Mouse (Mus musculus): ENCODE results near the gene Igf1r. TPM values are rescaled to one million over a fixed set of nuclear protein-coding genes. Genes with fewer than 3 reads are reported as not detected.

Igf1r gene
- polyA plus RNA-seq, 1 experiment from 2014 or later, result 10.2 TPM

DNA sequence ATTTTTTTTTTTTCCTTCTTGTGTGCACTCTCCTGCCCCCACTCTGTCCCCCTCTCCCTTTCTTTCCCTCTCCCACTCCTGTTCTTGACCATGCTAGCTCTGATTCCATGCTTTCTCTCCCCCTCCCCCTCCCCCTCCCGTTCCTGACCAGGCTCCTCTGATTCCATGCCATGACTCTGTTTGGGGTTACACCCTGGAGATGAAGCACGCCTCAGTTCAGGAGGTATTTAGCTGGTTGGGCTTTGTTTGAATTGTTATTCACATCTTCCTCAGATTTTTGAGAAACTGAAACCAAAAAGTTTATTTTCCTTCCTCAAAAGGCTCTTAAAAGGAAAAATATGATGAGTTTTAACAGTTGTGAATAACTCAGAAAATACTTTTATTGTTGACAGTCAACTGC is 101.9 kb downstream of the Igf1r start:
- Histone ChIP-seq H3K27me3 (replicated peaks; ENCODE audit: control insufficient read depth, insufficient read depth, low read length) (no peaks in the 10 kb centered on the region), H3K4me1 (replicated peaks; ENCODE audit: control insufficient read depth, insufficient read depth, low read length) (peaks cover 6% of the 10 kb centered on the region; the same call in 1 of the 2 replicates), H3K4me2 (no peak overlapping the region), H3K4me3 (ENCODE audit: low read depth, low read length) (no peak overlapping the region), H3K9me3 (ENCODE audit: control insufficient read depth, low read length) (no peaks in the 10 kb centered on the region), H3K36me3 (ENCODE audit: control insufficient read depth, insufficient read depth, low read length) (no peaks in the 10 kb centered on the region), H3K9ac (ENCODE audit: low read depth, low read length) (no peak overlapping the region), H3K27ac (ENCODE audit: low read depth, low read length) (no peak overlapping the region)
- DNase-seq (ENCODE audit: low spot score) (no peak), ATAC-seq (replicated peaks; ENCODE audit: low FRiP score) (no peak)
- 56% methylated on average over 2 of the region's 2 CpGs for WGBS

DNA sequence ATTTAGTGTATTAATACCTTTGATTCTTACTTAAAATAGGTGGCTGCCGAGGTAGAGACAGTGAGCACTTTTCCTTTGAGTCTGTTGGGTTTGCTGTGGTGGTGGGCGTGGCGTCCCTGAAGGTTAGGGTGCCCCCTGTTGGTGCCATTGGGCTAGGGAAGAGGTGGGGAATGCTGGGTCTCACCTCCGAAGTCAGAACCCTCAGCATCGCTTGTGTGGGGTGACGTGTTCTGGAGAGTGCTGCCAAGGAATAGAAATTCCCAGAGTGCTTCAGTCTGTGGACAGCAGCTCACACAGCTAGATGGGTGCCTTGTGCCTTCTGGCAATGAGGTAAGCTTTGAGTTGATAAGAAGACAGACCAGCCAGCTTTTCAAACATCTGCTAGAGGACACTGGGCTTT is 102.3 kb downstream of the Igf1r start:
- Histone ChIP-seq H3K4me2 (no peak overlapping the region), H3K27me3 (replicated peaks; ENCODE audit: control insufficient read depth, insufficient read depth, low read length) (no peaks in the 10 kb centered on the region), H3K27ac (ENCODE audit: low read depth, low read length) (no peak overlapping the region), H3K36me3 (ENCODE audit: control insufficient read depth, insufficient read depth, low read length) (no peaks in the 10 kb centered on the region), H3K4me1 (replicated peaks; ENCODE audit: control insufficient read depth, insufficient read depth, low read length) (peaks cover 6% of the 10 kb centered on the region; the same call in 1 of the 2 replicates), H3K9me3 (ENCODE audit: control insufficient read depth, low read length) (no peaks in the 10 kb centered on the region), H3K9ac (ENCODE audit: low read depth, low read length) (no peak overlapping the region), H3K4me3 (ENCODE audit: low read depth, low read length) (no peak overlapping the region)
- DNase-seq (ENCODE audit: low spot score) (no peak), ATAC-seq (replicated peaks; ENCODE audit: low FRiP score) (no peak)
- 72% methylated on average over 6 of the region's 6 CpGs for WGBS

DNA sequence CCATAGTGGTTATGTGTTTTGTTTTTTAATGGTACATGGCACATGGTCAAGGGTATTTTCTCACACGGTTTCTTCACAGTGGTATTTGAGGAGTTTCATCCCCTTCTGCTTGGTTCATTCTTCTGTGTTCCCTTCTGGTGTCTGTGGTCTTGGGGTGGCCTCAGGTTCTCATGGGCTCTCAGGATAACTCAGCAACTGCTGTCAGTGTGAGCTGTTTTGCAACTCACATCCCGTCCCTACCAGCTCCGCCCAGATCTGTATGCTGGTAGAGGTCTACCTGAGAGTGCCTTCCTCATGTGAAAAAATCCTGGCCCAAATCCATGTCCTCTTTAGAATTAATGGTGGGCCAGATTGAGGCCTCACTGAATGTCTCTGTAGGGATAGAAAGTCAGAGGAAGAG is 104.4 kb downstream of the Igf1r start:
- WGBS, result 61% methylated on average over 3 of the region's 3 CpGs
- no peak overlapping the region for H3K4me3 ChIP-seq (ENCODE audit: low read depth, low read length)
- H3K27me3 ChIP-seq (replicated peaks; ENCODE audit: control insufficient read depth, insufficient read depth, low read length), result no peaks in the 10 kb centered on the region
- DNase-seq (ENCODE audit: low spot score) (no peak), ATAC-seq (replicated peaks; ENCODE audit: low FRiP score) (no peak)
- H3K9ac ChIP-seq (ENCODE audit: low read depth, low read length), result no peak overlapping the region
- H3K4me1 ChIP-seq (replicated peaks; ENCODE audit: control insufficient read depth, insufficient read depth, low read length), result peaks cover 8% of the 10 kb centered on the region; the same call in 1 of the 2 replicates
- H3K27ac ChIP-seq (ENCODE audit: low read depth, low read length), result no peak overlapping the region
- no peak overlapping the region for H3K4me2 ChIP-seq
- no peaks in the 10 kb centered on the region for H3K9me3 ChIP-seq (ENCODE audit: control insufficient read depth, low read length)
- no peaks in the 10 kb centered on the region for H3K36me3 ChIP-seq (ENCODE audit: control insufficient read depth, insufficient read depth, low read length)

DNA sequence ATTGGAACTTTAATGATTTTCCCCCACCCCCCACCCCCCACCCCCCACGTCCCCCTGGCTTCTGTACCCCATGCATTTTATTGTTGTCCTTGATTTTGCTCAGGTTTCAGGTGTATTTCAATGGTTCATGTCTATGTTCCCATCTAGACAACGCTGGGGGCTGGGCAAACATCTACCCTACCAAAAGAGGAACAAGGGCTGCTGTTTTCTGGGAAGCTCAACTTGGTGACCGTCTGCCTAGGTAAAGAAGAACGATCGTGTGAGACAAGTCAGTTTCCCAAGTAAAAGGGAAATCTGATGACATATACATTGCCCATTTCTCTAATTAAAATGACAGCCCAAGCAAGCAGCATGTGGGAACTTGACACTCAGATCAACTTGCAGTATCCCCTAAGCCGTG is 107.1 kb downstream of the Igf1r start:
- Histone ChIP-seq H3K9ac (ENCODE audit: low read depth, low read length) (no peak overlapping the region), H3K27me3 (replicated peaks; ENCODE audit: control insufficient read depth, insufficient read depth, low read length) (no peaks in the 10 kb centered on the region), H3K4me3 (ENCODE audit: low read depth, low read length) (no peak overlapping the region), H3K27ac (ENCODE audit: low read depth, low read length) (no peak overlapping the region), H3K9me3 (ENCODE audit: control insufficient read depth, low read length) (no peaks in the 10 kb centered on the region), H3K4me1 (replicated peaks; ENCODE audit: control insufficient read depth, insufficient read depth, low read length) (peaks cover 10% of the 10 kb centered on the region; the same call in 1 of the 2 replicates), H3K4me2 (no peak overlapping the region), H3K36me3 (ENCODE audit: control insufficient read depth, insufficient read depth, low read length) (no peaks in the 10 kb centered on the region)
- no peak for DNase-seq (ENCODE audit: low spot score)
- ATAC-seq (replicated peaks; ENCODE audit: low FRiP score), result no peak
- 57% methylated on average over 6 of the region's 6 CpGs for WGBS

DNA sequence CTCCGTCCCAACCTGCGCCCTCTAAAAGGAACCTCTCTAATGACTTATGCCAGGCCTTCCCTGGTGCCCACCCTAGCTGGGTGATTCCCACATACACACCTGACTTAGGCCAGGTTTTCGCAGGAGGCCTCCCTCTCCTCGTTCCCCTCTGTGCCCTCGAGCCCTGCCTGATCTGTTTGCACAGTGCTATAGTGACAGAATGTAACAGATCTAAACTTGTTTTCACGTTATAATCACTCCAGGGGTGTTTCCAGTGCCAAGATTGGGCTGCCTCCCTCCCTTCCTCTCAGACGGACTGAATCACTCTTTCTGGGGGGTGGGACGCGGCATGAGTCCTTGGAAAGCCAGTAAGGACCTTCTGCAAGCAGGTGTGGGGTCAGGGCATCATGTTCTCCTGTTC is 108.8 kb downstream of the Igf1r start:
- Histone ChIP-seq H3K27ac (ENCODE audit: low read depth, low read length) (no peak overlapping the region), H3K9me3 (ENCODE audit: control insufficient read depth, low read length) (no peaks in the 10 kb centered on the region), H3K4me1 (replicated peaks; ENCODE audit: control insufficient read depth, insufficient read depth, low read length) (0 out of 2 replicates have a peak, but pooled peaks cover 7% of the 10 kb centered on the region), H3K4me3 (ENCODE audit: low read depth, low read length) (no peak overlapping the region), H3K27me3 (replicated peaks; ENCODE audit: control insufficient read depth, insufficient read depth, low read length) (no peaks in the 10 kb centered on the region), H3K36me3 (ENCODE audit: control insufficient read depth, insufficient read depth, low read length) (no peaks in the 10 kb centered on the region), H3K9ac (ENCODE audit: low read depth, low read length) (no peak overlapping the region), H3K4me2 (no peak overlapping the region)
- no peak for DNase-seq (ENCODE audit: low spot score)
- WGBS, result 80% methylated on average over 9 of the region's 9 CpGs
- ATAC-seq (replicated peaks; ENCODE audit: low FRiP score), result no peak

DNA sequence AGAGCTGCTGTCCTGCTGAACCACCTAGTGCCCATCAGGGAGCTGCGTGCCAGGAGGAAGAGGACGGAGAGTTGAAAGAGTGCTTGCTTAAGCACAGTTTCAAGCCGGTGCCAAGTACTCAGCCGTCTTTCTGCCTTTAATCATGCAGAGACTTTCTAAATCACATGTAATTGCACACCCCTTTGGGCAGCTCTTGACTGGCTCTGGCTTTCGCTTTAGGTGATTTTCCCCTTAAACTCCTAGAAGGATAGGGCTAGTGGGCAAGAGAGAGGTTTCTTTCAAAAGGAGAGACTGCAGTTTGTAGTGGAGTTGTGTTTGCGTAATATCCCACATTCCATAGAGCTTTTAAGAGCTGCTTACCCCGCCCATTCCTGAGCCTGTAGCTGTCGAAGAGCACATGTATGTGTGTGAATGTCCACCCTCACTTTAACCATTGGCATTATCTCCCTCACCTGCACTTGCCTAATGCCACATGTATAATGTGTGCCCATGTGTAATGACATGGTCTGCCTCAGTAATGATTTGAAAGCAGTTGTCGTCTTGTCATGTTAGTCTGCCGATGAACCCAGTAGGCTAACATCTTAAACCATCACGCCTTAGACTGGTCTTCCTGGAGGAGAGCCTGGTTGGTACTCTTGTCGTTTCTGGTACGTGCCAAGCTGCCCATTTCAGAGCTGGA is 109.7 kb downstream of the Igf1r start:
- Histone ChIP-seq H3K36me3 (ENCODE audit: control insufficient read depth, insufficient read depth, low read length) (no peaks in the 10 kb centered on the region), H3K9ac (ENCODE audit: low read depth, low read length) (no peak overlapping the region), H3K9me3 (ENCODE audit: control insufficient read depth, low read length) (no peaks in the 10 kb centered on the region), H3K27ac (ENCODE audit: low read depth, low read length) (no peak overlapping the region), H3K4me2 (no peak overlapping the region), H3K4me3 (ENCODE audit: low read depth, low read length) (no peak overlapping the region), H3K4me1 (replicated peaks; ENCODE audit: control insufficient read depth, insufficient read depth, low read length) (0 out of 2 replicates have a peak, but pooled peaks cover 7% of the 10 kb centered on the region), H3K27me3 (replicated peaks; ENCODE audit: control insufficient read depth, insufficient read depth, low read length) (no peaks in the 10 kb centered on the region)
- ATAC-seq (replicated peaks; ENCODE audit: low FRiP score) (no peak), DNase-seq (ENCODE audit: low spot score) (no peak)
- WGBS, result 80% methylated on average over 13 of the region's 13 CpGs

DNA sequence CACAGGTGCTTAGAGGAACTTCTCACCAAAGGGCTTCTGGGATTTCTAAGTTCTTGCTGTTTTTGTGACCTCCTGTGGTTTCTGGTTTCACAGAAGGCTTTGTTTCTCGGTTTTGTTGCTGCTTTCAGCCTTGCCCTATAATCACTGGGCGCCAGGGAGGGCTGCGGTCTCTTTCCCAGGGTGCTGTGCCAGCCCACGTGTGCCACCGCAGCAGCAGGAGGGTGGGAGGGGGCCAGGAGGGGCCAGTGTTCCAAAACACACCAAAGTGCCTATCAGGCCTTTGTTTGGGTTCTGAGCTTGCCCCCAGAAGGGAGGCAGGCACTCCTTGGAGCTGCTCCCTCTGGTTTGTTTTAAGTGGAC is 110.2 kb downstream of the Igf1r start:
- DNase-seq (ENCODE audit: low spot score), result no peak
- Histone ChIP-seq H3K4me1 (replicated peaks; ENCODE audit: control insufficient read depth, insufficient read depth, low read length) (0 out of 2 replicates have a peak, but pooled peaks cover 7% of the 10 kb centered on the region), H3K9me3 (ENCODE audit: control insufficient read depth, low read length) (no peaks in the 10 kb centered on the region), H3K4me2 (no peak overlapping the region), H3K36me3 (ENCODE audit: control insufficient read depth, insufficient read depth, low read length) (no peaks in the 10 kb centered on the region), H3K27me3 (replicated peaks; ENCODE audit: control insufficient read depth, insufficient read depth, low read length) (no peaks in the 10 kb centered on the region), H3K9ac (ENCODE audit: low read depth, low read length) (no peak overlapping the region), H3K27ac (ENCODE audit: low read depth, low read length) (no peak overlapping the region), H3K4me3 (ENCODE audit: low read depth, low read length) (no peak overlapping the region)
- no peak for ATAC-seq (replicated peaks; ENCODE audit: low FRiP score)
- 68% methylated on average over 5 of the region's 5 CpGs for WGBS

DNA sequence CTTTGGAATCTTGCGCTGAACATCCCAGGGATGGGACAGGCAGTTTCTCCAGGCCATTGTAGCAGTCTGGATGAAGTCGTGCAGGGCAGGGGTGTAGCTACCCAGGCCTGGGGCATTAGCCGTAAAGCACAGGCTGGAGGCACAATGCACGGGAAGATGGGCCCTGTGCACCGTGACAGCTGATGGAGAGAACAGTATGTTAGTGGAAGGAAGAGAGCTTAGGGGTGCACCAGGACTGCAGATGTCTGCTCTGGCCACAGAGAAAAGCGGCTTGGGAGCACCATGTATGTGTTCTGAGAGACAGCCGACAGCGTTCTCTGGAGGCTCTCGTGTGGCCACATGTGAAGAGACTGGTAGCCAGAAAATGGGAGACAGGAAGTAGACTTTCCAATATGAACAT is 111.1 kb downstream of the Igf1r start:
- H3K9ac ChIP-seq (ENCODE audit: low read depth, low read length), result no peak overlapping the region
- DNase-seq (ENCODE audit: low spot score), result no peak
- H3K27ac ChIP-seq (ENCODE audit: low read depth, low read length), result no peak overlapping the region
- no peaks in the 10 kb centered on the region for H3K27me3 ChIP-seq (replicated peaks; ENCODE audit: control insufficient read depth, insufficient read depth, low read length)
- no peak overlapping the region for H3K4me3 ChIP-seq (ENCODE audit: low read depth, low read length)
- 0 out of 2 replicates have a peak, but pooled peaks cover 7% of the 10 kb centered on the region for H3K4me1 ChIP-seq (replicated peaks; ENCODE audit: control insufficient read depth, insufficient read depth, low read length)
- no peaks in the 10 kb centered on the region for H3K36me3 ChIP-seq (ENCODE audit: control insufficient read depth, insufficient read depth, low read length)
- no peak overlapping the region for H3K4me2 ChIP-seq
- WGBS, result 90% methylated on average over 9 of the region's 9 CpGs
- no peak for ATAC-seq (replicated peaks; ENCODE audit: low FRiP score)
- no peaks in the 10 kb centered on the region for H3K9me3 ChIP-seq (ENCODE audit: control insufficient read depth, low read length)

DNA sequence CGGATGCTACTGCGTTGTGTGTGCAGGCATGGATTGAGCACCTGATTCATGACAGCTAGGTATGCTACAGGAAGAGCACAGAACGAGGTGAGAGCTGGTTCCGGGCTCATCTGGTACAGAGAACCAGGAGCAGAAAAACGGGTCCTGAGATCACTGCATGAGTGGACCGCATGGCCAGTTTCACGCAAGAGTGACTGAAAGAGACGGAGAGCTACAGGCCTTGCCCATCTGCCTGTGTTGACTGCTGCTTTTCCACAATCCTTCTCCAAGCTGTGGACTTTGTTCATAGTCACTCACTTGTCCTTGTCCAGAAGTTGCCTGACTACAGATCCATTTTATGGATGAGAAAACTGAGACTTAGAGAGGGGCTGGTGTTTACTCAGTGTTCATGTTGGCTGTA is 111.5 kb downstream of the Igf1r start:
- Histone ChIP-seq H3K27ac (ENCODE audit: low read depth, low read length) (no peak overlapping the region), H3K9ac (ENCODE audit: low read depth, low read length) (no peak overlapping the region), H3K4me1 (replicated peaks; ENCODE audit: control insufficient read depth, insufficient read depth, low read length) (0 out of 2 replicates have a peak, but pooled peaks cover 10% of the 10 kb centered on the region), H3K27me3 (replicated peaks; ENCODE audit: control insufficient read depth, insufficient read depth, low read length) (no peaks in the 10 kb centered on the region), H3K36me3 (ENCODE audit: control insufficient read depth, insufficient read depth, low read length) (no peaks in the 10 kb centered on the region), H3K4me3 (ENCODE audit: low read depth, low read length) (no peak overlapping the region), H3K9me3 (ENCODE audit: control insufficient read depth, low read length) (no peaks in the 10 kb centered on the region), H3K4me2 (no peak overlapping the region)
- 89% methylated on average over 8 of the region's 8 CpGs for WGBS
- DNase-seq (ENCODE audit: low spot score) (no peak), ATAC-seq (replicated peaks; ENCODE audit: low FRiP score) (no peak)

Measured in liver, embryonic 11.5 days (tissue).